Mouse (Mus musculus): ENCODE data around the gene Xrcc2. TPM values are rescaled to one million over a fixed set of nuclear protein-coding genes. Genes with fewer than 3 reads are reported as not detected.
A peak's percentile ranks its signal among the peaks of the same experiment; 100 is the strongest.
"Not testable (repeated sequence)": the region's sequence is repeated elsewhere in the genome, so short reads cannot be mapped to it uniquely, and the experiment has no call there.

Xrcc2 gene
- polyA plus RNA-seq, 1 experiment from 2014 or later, result 6.7 TPM

DNA sequence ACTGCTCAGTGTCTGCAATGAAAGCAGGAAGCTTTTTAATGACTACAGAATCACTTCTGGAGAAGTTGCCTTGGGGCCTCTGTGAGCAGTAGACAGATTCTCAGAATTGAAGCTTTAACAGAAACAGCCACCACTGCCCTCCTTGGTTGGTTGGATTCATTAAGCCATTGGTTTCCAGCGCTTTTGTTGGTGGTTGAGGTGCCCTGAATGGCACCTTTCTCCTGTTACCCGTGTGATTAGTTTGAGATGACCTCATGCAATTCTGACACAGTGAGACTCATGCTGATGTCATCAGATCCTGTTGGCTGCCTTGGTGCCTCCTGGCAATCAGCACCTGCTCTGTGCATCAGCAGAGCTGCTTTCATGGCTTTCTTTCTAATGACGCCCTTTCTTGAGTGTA, 32.8 kb upstream of the Xrcc2 start:
- Histone ChIP-seq H3K36me3 (ENCODE audit: control insufficient read depth, insufficient read depth, low read length) (no peaks in the 10 kb centered on the region), H3K4me1 (replicated peaks; ENCODE audit: control insufficient read depth, insufficient read depth, low read length) (no peaks in the 10 kb centered on the region), H3K27ac (ENCODE audit: low read depth) (no peak overlapping the region), H3K4me3 (ENCODE audit: low read depth, low read length) (no peak overlapping the region), H3K9me3 (ENCODE audit: control insufficient read depth, low read length) (no peaks in the 10 kb centered on the region), H3K27me3 (replicated peaks; ENCODE audit: control insufficient read depth, insufficient read depth, low read length) (no peaks in the 10 kb centered on the region), H3K4me2 (ENCODE audit: low read length) (no peak overlapping the region), H3K9ac (ENCODE audit: low read length) (no peak overlapping the region)
- ATAC-seq (replicated peaks; ENCODE audit: low FRiP score, low TSS enrichment, low read depth) (no peak), DNase-seq (ENCODE audit: low spot score) (no peak)
- WGBS, result 71% methylated on average over 3 of the region's 3 CpGs

- Histone ChIP-seq H3K4me1 (replicated peaks; ENCODE audit: control insufficient read depth, insufficient read depth, low read length) (no peaks in the 10 kb centered on the region), H3K4me2 (ENCODE audit: low read length) (no peak overlapping the region), H3K9ac (ENCODE audit: low read length) (no peak overlapping the region), H3K27ac (ENCODE audit: low read depth) (no peak overlapping the region), H3K36me3 (ENCODE audit: control insufficient read depth, insufficient read depth, low read length) (no peaks in the 10 kb centered on the region), H3K9me3 (ENCODE audit: control insufficient read depth, low read length) (no peaks in the 10 kb centered on the region), H3K27me3 (replicated peaks; ENCODE audit: control insufficient read depth, insufficient read depth, low read length) (no peaks in the 10 kb centered on the region), H3K4me3 (ENCODE audit: low read depth, low read length) (no peak overlapping the region)
- WGBS, result 66% methylated on average over 2 of the region's 2 CpGs
- DNase-seq (ENCODE audit: low spot score), result no peak
- ATAC-seq (replicated peaks; ENCODE audit: low FRiP score, low TSS enrichment, low read depth), result no peak
Observed at GRCm38 (mm10) chr5:25735861-25736260, 30.2 kb upstream of the Xrcc2 start.

DNA sequence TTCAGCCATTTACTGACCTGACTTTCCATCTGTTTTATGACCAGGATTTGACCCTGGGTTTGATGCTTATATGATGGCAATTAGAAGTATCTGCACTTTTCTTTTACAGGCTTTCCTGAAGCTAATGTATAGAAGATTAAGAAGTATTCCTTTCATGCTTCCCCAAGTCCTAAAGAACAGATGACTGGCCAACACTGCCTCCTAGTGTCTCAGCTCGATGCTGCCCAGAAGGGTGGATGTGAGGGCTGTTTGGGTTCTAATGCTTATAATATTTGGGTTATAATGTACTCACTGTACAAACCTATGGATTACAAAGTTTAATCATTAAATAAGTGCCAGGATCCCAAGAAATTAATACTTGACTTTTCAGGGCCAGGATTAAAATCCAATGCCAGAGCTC, 28.7 kb upstream of the Xrcc2 start:
- WGBS, result 29% methylated on average over 1 of the region's 1 CpGs
- ATAC-seq (replicated peaks; ENCODE audit: low FRiP score, low TSS enrichment, low read depth) (no peak), DNase-seq (ENCODE audit: low spot score) (peak; percentile 71)
- Histone ChIP-seq H3K36me3 (ENCODE audit: control insufficient read depth, insufficient read depth, low read length) (no peaks in the 10 kb centered on the region), H3K27ac (ENCODE audit: low read depth) (no peak overlapping the region), H3K9me3 (ENCODE audit: control insufficient read depth, low read length) (no peaks in the 10 kb centered on the region), H3K4me3 (ENCODE audit: low read depth, low read length) (no peak overlapping the region), H3K4me1 (replicated peaks; ENCODE audit: control insufficient read depth, insufficient read depth, low read length) (no peaks in the 10 kb centered on the region), H3K4me2 (ENCODE audit: low read length) (no peak overlapping the region), H3K27me3 (replicated peaks; ENCODE audit: control insufficient read depth, insufficient read depth, low read length) (no peaks in the 10 kb centered on the region), H3K9ac (ENCODE audit: low read length) (no peak overlapping the region)

- Histone ChIP-seq H3K4me3 (ENCODE audit: low read depth, low read length) (no peak overlapping the region), H3K27ac (ENCODE audit: low read depth) (no peak overlapping the region), H3K36me3 (ENCODE audit: control insufficient read depth, insufficient read depth, low read length) (no peaks in the 10 kb centered on the region), H3K4me1 (replicated peaks; ENCODE audit: control insufficient read depth, insufficient read depth, low read length) (no peaks in the 10 kb centered on the region), H3K27me3 (replicated peaks; ENCODE audit: control insufficient read depth, insufficient read depth, low read length) (no peaks in the 10 kb centered on the region), H3K9ac (ENCODE audit: low read length) (no peak overlapping the region), H3K9me3 (ENCODE audit: control insufficient read depth, low read length) (no peaks in the 10 kb centered on the region), H3K4me2 (ENCODE audit: low read length) (no peak overlapping the region)
- no peak for ATAC-seq (replicated peaks; ENCODE audit: low FRiP score, low TSS enrichment, low read depth)
- WGBS, result 26% methylated on average over 1 of the region's 1 CpGs
- no peak for DNase-seq (ENCODE audit: low spot score)
Observed at GRCm38 (mm10) chr5:25724134-25724675, 18.6 kb upstream of the Xrcc2 start.

- DNase-seq (ENCODE audit: low spot score), result no peak
- no peak overlapping the region for H3K4me3 ChIP-seq (ENCODE audit: low read depth, low read length)
- 72% methylated on average over 2 of the region's 2 CpGs for WGBS
- no peak overlapping the region for H3K4me2 ChIP-seq (ENCODE audit: low read length)
- H3K9me3 ChIP-seq (ENCODE audit: control insufficient read depth, low read length), result no peaks in the 10 kb centered on the region
- H3K36me3 ChIP-seq (ENCODE audit: control insufficient read depth, insufficient read depth, low read length), result no peaks in the 10 kb centered on the region
- no peaks in the 10 kb centered on the region for H3K27me3 ChIP-seq (replicated peaks; ENCODE audit: control insufficient read depth, insufficient read depth, low read length)
- no peaks in the 10 kb centered on the region for H3K4me1 ChIP-seq (replicated peaks; ENCODE audit: control insufficient read depth, insufficient read depth, low read length)
- ATAC-seq (replicated peaks; ENCODE audit: low FRiP score, low TSS enrichment, low read depth), result no peak
- no peak overlapping the region for H3K27ac ChIP-seq (ENCODE audit: low read depth)
- no peak overlapping the region for H3K9ac ChIP-seq (ENCODE audit: low read length)
Observed at GRCm38 (mm10) chr5:25723016-25723415, 17.4 kb upstream of the Xrcc2 start.

GRCm38 (mm10) chr5:25719390-25719789, 13.8 kb upstream of the Xrcc2 start:
- WGBS, result 92% methylated on average over 4 of the region's 4 CpGs
- no peak for DNase-seq (ENCODE audit: low spot score)
- Histone ChIP-seq H3K9me3 (ENCODE audit: control insufficient read depth, low read length) (no peaks in the 10 kb centered on the region), H3K27ac (ENCODE audit: low read depth) (no peak overlapping the region), H3K36me3 (ENCODE audit: control insufficient read depth, insufficient read depth, low read length) (no peaks in the 10 kb centered on the region), H3K9ac (ENCODE audit: low read length) (no peak overlapping the region), H3K4me3 (ENCODE audit: low read depth, low read length) (no peak overlapping the region), H3K4me1 (replicated peaks; ENCODE audit: control insufficient read depth, insufficient read depth, low read length) (no peaks in the 10 kb centered on the region), H3K27me3 (replicated peaks; ENCODE audit: control insufficient read depth, insufficient read depth, low read length) (no peaks in the 10 kb centered on the region), H3K4me2 (ENCODE audit: low read length) (no peak overlapping the region)
- ATAC-seq (replicated peaks; ENCODE audit: low FRiP score, low TSS enrichment, low read depth), result no peak

DNA sequence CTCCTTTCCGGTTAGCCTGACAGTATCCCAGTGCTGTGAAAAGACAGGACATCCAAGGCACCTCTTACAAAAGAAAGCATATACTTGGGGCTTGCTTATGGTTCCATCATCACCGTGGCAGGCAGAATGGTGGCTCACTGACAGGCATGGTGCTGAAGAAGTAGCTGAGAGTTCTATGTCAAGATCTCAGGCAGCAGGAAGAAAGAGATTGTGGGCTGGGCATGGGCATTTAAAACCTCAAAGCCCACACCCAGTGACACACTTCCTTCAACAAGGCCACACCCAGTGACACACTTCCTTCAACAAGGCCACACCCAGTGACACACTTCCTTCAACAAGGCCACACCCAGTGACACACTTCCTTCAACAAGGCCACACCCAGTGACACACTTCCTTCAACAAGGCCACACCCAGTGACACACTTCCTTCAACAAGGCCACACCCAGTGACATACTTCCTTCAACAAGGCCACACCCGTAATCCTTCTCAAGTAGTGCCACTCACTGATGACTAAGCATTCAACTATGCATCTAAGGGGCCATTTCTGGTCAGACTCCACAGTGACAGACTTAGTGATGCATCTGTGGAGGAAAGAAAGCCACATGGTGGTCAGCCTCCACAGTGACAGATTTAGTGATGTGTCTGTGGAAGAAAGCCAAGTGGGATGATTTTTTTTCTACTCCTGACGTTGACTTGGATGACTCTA, 7.5 kb upstream of the Xrcc2 start:
- H3K4me2 ChIP-seq (ENCODE audit: low read length); H3K36me3 ChIP-seq (ENCODE audit: control insufficient read depth, insufficient read depth, low read length); ATAC-seq (replicated peaks; ENCODE audit: low FRiP score, low TSS enrichment, low read depth); H3K27me3 ChIP-seq (replicated peaks; ENCODE audit: control insufficient read depth, insufficient read depth, low read length); H3K4me3 ChIP-seq (ENCODE audit: low read depth, low read length); DNase-seq (ENCODE audit: low spot score); H3K9ac ChIP-seq (ENCODE audit: low read length); H3K27ac ChIP-seq (ENCODE audit: low read depth); H3K9me3 ChIP-seq (ENCODE audit: control insufficient read depth, low read length); H3K4me1 ChIP-seq (replicated peaks; ENCODE audit: control insufficient read depth, insufficient read depth, low read length): not testable (repeated sequence)
- 91% methylated on average over 4 of the region's 4 CpGs for WGBS

GRCm38 (mm10) chr5:25704702-25705566, 691 bp downstream of the Xrcc2 start:
- DNase-seq (ENCODE audit: low spot score) (peak; percentile 51), ATAC-seq (replicated peaks; ENCODE audit: low FRiP score, low TSS enrichment, low read depth) (no peak)
- Histone ChIP-seq H3K4me2 (ENCODE audit: low read length) (peak overlapping the region; percentile 62), H3K9ac (ENCODE audit: low read length) (peak overlapping the region; percentile 74), H3K4me1 (replicated peaks; ENCODE audit: control insufficient read depth, insufficient read depth, low read length) (peaks cover 9% of the 10 kb centered on the region), H3K9me3 (ENCODE audit: control insufficient read depth, low read length) (0 out of 2 replicates have a peak, but pooled peaks cover 4% of the 10 kb centered on the region), H3K27ac (ENCODE audit: low read depth) (no peak overlapping the region), H3K27me3 (replicated peaks; ENCODE audit: control insufficient read depth, insufficient read depth, low read length) (no peaks in the 10 kb centered on the region), H3K4me3 (ENCODE audit: low read depth, low read length) (peak overlapping the region; percentile 74), H3K36me3 (ENCODE audit: control insufficient read depth, insufficient read depth, low read length) (peaks cover 16% of the 10 kb centered on the region; the same call in 1 of the 2 replicates)
- 20% methylated on average over 19 of the region's 19 CpGs for WGBS

Measured in intestine, embryonic 14.5 days (tissue).